23 mouse cellular contexts compared by ENCODE assay signal in genomic region chrX:48890259-48890658, GRCm38 (mm10). TPM values are rescaled to one million over a fixed set of nuclear protein-coding genes. Genes with fewer than 3 reads are reported as not detected.
"Had no signal": no experiment of that assay in that cellular context is flagged by ENCODE, and none has a peak within 500 bp of the region (broad histone marks: within the 10 kb centered on the region; RNA-seq: fewer than 3 reads in every experiment).

No protein-coding gene starts in this region.

- H3K4me2 ChIP-seq: neural tube, embryonic 13.5 days; neural tube, embryonic 15.5 days; stomach, embryonic 15.5 days had no signal

- H3K4me1 ChIP-seq: neural tube, embryonic 13.5 days; neural tube, embryonic 15.5 days; stomach, embryonic 15.5 days had no signal

- H3K9ac ChIP-seq: neural tube, embryonic 13.5 days; neural tube, embryonic 15.5 days; stomach, embryonic 15.5 days had no signal

- H3K4me3 ChIP-seq: neural tube, embryonic 13.5 days; neural tube, embryonic 15.5 days; stomach, embryonic 15.5 days had no signal

- DNase-seq: retina, postnatal 1 day; right cerebral cortex, adult 18-20 months; right cerebral cortex, postnatal 14 days; right cerebral cortex, postnatal 25 days; right cerebral cortex, postnatal 4 days; spleen, adult 18-20 months; thymus, adult 18-20 months; thymus, adult 2 months; thymus, postnatal 14 days; thymus, postnatal 25 days; thymus, postnatal 36 days; thymus, postnatal 4 days had no signal

- H3K27ac ChIP-seq: neural tube, embryonic 13.5 days; neural tube, embryonic 15.5 days; stomach, embryonic 15.5 days; stomach, postnatal 0 days had no signal

- H3K9me3 ChIP-seq: neural tube, embryonic 13.5 days; neural tube, embryonic 15.5 days; stomach, embryonic 15.5 days had no signal

- H3K36me3 ChIP-seq: neural tube, embryonic 13.5 days; neural tube, embryonic 15.5 days; stomach, embryonic 15.5 days had no signal

- H3K27me3 ChIP-seq: neural tube, embryonic 13.5 days; neural tube, embryonic 15.5 days; stomach, embryonic 15.5 days had no signal

RNA-seq across cellular contexts. Expression of gene Gm595, which starts 12.7 kb away (rescaled TPM):
- total RNA-seq: neutrophil, adult 5-6 weeks had no signal
- polyA plus RNA-seq: neural tube, embryonic 13.5 days; neural tube, embryonic 14.5 days; neural tube, embryonic 15.5 days; small intestine, adult 2 months; spleen, adult 2 months; stomach, embryonic 14.5 days; stomach, embryonic 15.5 days; stomach, embryonic 16.5 days; stomach, postnatal 0 days; thymus, adult 2 months; urinary bladder, adult 2 months had no signal
